Mouse (Mus musculus): ENCODE measurements around the gene Aldh3b2. TPM values are rescaled to one million over a fixed set of nuclear protein-coding genes. Genes with fewer than 3 reads are reported as not detected.

The Aldh3b2 gene
- polyA plus RNA-seq, 1 experiment from 2014 or later, result 0.51 TPM

DNA sequence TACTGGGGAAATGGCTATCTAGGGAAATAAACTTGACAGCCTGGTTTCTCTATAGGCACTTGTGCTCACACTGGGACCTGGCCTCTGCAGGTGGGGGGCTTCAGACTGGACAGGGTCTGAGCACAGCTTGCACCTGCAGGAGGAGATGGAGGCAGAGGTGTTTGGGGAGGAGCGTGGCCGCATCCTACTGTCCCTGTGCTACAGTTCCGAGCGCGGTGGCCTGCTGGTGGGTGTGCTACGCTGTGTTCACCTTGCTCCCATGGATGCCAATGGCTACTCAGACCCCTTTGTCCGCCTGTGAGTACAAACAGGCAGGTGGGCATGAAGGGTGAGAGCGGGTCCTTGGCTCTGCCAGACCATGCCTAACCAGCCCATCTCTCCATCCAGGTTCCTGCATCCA is 33.8 kb downstream of the Aldh3b2 start:
- Histone ChIP-seq H3K4me3 (ENCODE audit: low read depth, low read length) (no peak overlapping the region), H3K9me3 (ENCODE audit: control insufficient read depth) (no peaks in the 10 kb centered on the region), H3K36me3 (ENCODE audit: control insufficient read depth, insufficient read depth) (peaks cover 53% of the 10 kb centered on the region), H3K27me3 (replicated peaks; ENCODE audit: control insufficient read depth, insufficient read depth, low read length) (no peaks in the 10 kb centered on the region), H3K4me1 (replicated peaks; ENCODE audit: control insufficient read depth, insufficient read depth, low read length) (peaks cover 4% of the 10 kb centered on the region; the same call in 1 of the 2 replicates), H3K4me2 (replicated peaks; ENCODE audit: low read depth) (no peak overlapping the region), H3K9ac (ENCODE audit: low read depth, low read length) (no peak overlapping the region), H3K27ac (ENCODE audit: low read depth, low read length) (no peak overlapping the region)
- 94% methylated on average over 8 of the region's 8 CpGs for WGBS
- ATAC-seq, result no peak
- TF ChIP-seq CTCF (IDR thresholded peaks at IDR 0.05; ENCODE audit: low read depth), result no peak

DNA sequence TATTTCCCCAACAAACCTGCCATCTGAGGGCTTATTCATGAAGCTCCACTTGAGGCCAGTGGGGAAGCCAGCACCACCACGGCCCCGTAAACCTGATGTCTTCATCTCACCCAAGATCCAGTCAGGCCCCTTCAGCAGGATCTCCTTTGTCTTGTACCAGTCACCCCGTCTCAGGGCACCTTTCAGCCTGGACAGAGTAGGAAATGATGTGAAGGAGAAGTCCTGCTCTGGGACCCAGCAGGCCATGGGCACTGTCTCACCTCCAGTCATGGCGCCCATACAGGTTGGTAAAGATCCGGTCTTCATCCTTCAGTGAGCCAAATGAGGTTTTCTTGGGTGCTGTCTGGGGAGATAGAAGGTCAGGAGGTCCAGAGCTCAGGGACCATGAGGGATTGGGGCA is 39.0 kb downstream of the Aldh3b2 start:
- Histone ChIP-seq H3K9me3 (ENCODE audit: control insufficient read depth) (no peaks in the 10 kb centered on the region), H3K9ac (ENCODE audit: low read depth, low read length) (no peak overlapping the region), H3K27me3 (replicated peaks; ENCODE audit: control insufficient read depth, insufficient read depth, low read length) (no peaks in the 10 kb centered on the region), H3K4me1 (replicated peaks; ENCODE audit: control insufficient read depth, insufficient read depth, low read length) (no peaks in the 10 kb centered on the region), H3K36me3 (ENCODE audit: control insufficient read depth, insufficient read depth) (peaks cover 44% of the 10 kb centered on the region), H3K4me3 (ENCODE audit: low read depth, low read length) (no peak overlapping the region), H3K27ac (ENCODE audit: low read depth, low read length) (no peak overlapping the region), H3K4me2 (replicated peaks; ENCODE audit: low read depth) (no peak overlapping the region)
- no peak for ATAC-seq
- TF ChIP-seq CTCF (IDR thresholded peaks at IDR 0.05; ENCODE audit: low read depth), result no peak
- WGBS, result 94% methylated on average over 5 of the region's 5 CpGs

DNA sequence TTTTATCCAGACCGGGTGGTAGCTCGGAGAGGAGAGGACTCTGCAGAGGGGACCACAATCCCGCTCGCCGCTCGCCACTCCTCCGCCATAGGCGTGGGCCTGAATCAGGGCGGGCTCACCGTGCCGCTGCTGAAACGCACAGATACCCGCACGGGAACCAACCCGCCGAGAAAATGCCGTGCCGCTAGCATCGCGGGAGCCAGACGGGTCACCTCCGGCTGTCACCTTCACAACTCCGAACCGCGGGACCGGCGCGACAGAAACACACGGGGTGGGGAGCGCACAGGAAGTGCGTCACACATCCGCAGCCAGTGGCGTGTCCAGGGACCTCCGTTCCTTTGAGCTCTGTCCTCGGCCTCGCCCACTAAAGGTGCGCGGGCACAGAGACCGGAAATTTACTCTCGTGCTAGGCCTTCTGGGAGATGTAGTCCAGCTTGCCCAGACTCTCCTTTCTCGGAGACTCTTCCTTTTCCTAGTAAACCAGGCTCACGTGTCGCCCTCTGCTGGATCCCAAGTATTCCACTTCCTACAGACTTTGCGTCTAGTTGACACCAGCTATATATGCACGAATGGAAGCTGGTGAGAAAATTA is 40.4 kb downstream of the Aldh3b2 start, which contains the start of gene Ndufv1:
Ndufv1 (minus strand) TSS at position 375 of the 591 bp plus-strand sequence.
- H3K9ac ChIP-seq (ENCODE audit: low read depth, low read length), result peak within 1 kb of the TSS; percentile 58
- no peaks in the 10 kb centered on the region for H3K4me1 ChIP-seq (replicated peaks; ENCODE audit: control insufficient read depth, insufficient read depth, low read length)
- peak within 1 kb of the TSS; percentile 85 for H3K4me3 ChIP-seq (ENCODE audit: low read depth, low read length)
- no peaks in the 10 kb centered on the region for H3K27me3 ChIP-seq (replicated peaks; ENCODE audit: control insufficient read depth, insufficient read depth, low read length)
- peak; percentile 95 for TF ChIP-seq CTCF (IDR thresholded peaks at IDR 0.05; ENCODE audit: low read depth)
- peak within 1 kb of the TSS; percentile 72 for H3K4me2 ChIP-seq (replicated peaks; ENCODE audit: low read depth)
- H3K36me3 ChIP-seq (ENCODE audit: control insufficient read depth, insufficient read depth), result peaks cover 30% of the 10 kb centered on the region
- under 1% methylated on average over 45 of the region's 45 CpGs for WGBS
- H3K27ac ChIP-seq (ENCODE audit: low read depth, low read length), result peak within 1 kb of the TSS; percentile 73
- peak; percentile 99 for ATAC-seq
- H3K9me3 ChIP-seq (ENCODE audit: control insufficient read depth), result no peaks in the 10 kb centered on the region

DNA sequence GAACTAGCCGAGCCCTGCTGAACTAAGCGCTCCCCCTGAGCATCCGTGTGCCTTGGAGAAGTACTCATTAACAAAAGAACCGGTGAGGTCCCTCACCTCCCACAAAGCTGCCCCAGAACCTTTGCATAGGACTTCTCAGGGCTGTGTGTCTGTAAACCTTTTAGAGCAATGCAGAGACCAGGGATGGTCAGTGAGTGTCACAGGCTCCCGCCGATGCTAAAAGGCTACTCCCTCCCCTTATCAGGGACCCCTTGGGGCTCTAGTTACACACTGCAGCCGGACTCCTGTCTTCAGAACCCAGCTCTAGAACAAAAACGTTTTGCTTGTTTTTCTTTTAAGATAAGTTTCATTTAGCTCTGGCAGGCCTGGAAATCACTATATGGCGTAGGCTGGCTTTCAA is 40.9 kb downstream of the Aldh3b2 start:
- Histone ChIP-seq H3K27ac (ENCODE audit: low read depth, low read length) (no peak overlapping the region), H3K36me3 (ENCODE audit: control insufficient read depth, insufficient read depth) (peaks cover 24% of the 10 kb centered on the region), H3K9ac (ENCODE audit: low read depth, low read length) (no peak overlapping the region), H3K4me3 (ENCODE audit: low read depth, low read length) (peak overlapping the region; percentile 85; the same call in 1 of the 2 replicates), H3K4me1 (replicated peaks; ENCODE audit: control insufficient read depth, insufficient read depth, low read length) (no peaks in the 10 kb centered on the region), H3K9me3 (ENCODE audit: control insufficient read depth) (no peaks in the 10 kb centered on the region), H3K4me2 (replicated peaks; ENCODE audit: low read depth) (peak overlapping the region; percentile 72), H3K27me3 (replicated peaks; ENCODE audit: control insufficient read depth, insufficient read depth, low read length) (no peaks in the 10 kb centered on the region)
- WGBS, result 18% methylated on average over 9 of the region's 9 CpGs
- no peak; the same call in 1 of the 2 replicates for ATAC-seq
- TF ChIP-seq CTCF (IDR thresholded peaks at IDR 0.05; ENCODE audit: low read depth), result no peak

DNA sequence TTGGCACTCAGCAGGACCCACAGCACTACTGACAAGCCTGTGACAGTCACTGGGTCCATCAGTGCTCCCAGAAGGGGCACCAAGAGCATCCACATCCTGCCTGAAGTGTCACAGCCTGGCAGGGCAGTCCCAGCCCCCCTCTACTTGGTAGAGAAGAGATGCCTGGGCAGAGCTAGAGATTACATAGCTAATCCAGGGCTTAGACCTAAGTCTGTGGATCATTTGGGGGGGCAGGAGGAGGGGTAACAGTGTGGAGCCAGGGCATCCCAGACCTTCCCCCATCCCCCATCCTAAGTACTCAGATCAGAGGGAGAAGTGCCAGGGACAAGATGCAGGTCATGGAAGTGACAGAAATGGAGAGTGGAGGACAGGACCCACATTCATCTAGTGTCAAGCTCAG is 42.7 kb downstream of the Aldh3b2 start:
- no peak overlapping the region for H3K4me2 ChIP-seq (replicated peaks; ENCODE audit: low read depth)
- H3K36me3 ChIP-seq (ENCODE audit: control insufficient read depth, insufficient read depth), result peaks cover 7% of the 10 kb centered on the region
- no peaks in the 10 kb centered on the region for H3K9me3 ChIP-seq (ENCODE audit: control insufficient read depth)
- no peaks in the 10 kb centered on the region for H3K4me1 ChIP-seq (replicated peaks; ENCODE audit: control insufficient read depth, insufficient read depth, low read length)
- no peak overlapping the region for H3K9ac ChIP-seq (ENCODE audit: low read depth, low read length)
- TF ChIP-seq CTCF (IDR thresholded peaks at IDR 0.05; ENCODE audit: low read depth), result no peak
- H3K27ac ChIP-seq (ENCODE audit: low read depth, low read length), result no peak overlapping the region
- no peak overlapping the region for H3K4me3 ChIP-seq (ENCODE audit: low read depth, low read length)
- H3K27me3 ChIP-seq (replicated peaks; ENCODE audit: control insufficient read depth, insufficient read depth, low read length), result no peaks in the 10 kb centered on the region
- no peak for ATAC-seq

DNA sequence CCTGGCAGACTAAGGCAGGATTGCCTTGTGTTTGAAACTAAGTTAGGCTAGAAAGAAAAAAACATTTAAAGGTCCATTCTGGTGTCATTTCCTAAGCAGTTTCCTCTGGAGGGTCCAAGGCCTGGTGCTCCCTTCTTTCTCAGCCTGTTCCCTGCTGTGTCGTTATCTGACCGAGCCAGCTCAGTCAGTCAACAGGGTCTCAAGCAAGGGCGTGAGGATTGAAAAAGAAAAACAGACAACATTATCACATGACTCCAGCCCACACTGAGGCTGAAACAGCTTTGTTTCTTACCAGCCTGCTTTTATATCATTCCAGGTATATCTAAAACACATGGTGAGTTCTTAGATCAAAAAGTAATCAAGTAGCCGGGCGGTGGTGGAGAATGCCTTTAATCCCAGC is 43.5 kb downstream of the Aldh3b2 start:
- Histone ChIP-seq H3K4me2 (replicated peaks; ENCODE audit: low read depth) (no peak overlapping the region), H3K4me3 (ENCODE audit: low read depth, low read length) (no peak overlapping the region), H3K9ac (ENCODE audit: low read depth, low read length) (no peak overlapping the region), H3K27me3 (replicated peaks; ENCODE audit: control insufficient read depth, insufficient read depth, low read length) (no peaks in the 10 kb centered on the region), H3K4me1 (replicated peaks; ENCODE audit: control insufficient read depth, insufficient read depth, low read length) (no peaks in the 10 kb centered on the region), H3K36me3 (ENCODE audit: control insufficient read depth, insufficient read depth) (no peaks in the 10 kb centered on the region), H3K9me3 (ENCODE audit: control insufficient read depth) (no peaks in the 10 kb centered on the region), H3K27ac (ENCODE audit: low read depth, low read length) (no peak overlapping the region)
- 69% methylated on average over 5 of the region's 5 CpGs for WGBS
- no peak for TF ChIP-seq CTCF (IDR thresholded peaks at IDR 0.05; ENCODE audit: low read depth)
- no peak for ATAC-seq

Data from intestine, postnatal 0 days (tissue).